Mouse (Mus musculus): ENCODE measurements around the gene Pdilt. TPM values are rescaled to one million over a fixed set of nuclear protein-coding genes. Genes with fewer than 3 reads are reported as not detected.

The Pdilt gene
- polyA plus RNA-seq, 1 experiment from 2014 or later: not detected

DNA sequence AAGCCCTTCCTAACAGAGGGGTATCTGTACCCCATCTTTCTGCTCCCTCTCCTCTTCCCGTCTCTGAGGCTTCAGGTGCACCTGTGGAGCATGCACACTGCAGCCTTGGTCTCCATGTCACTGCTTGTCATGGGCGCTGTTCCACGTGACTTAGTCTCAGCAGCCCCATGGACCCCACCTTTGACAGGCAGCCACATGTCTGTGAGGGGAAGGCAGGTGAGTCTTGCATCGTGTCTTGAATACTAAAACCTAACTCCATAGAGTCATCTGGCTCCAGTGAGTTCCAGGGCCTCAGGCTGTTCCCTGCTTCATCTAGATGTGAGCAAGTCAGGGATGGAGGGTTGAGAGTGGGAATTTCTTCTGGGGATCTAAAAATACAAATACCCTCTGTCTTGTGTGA, 39.1 kb downstream of the Pdilt start:
- no peak overlapping the region for H3K27ac ChIP-seq
- H3K36me3 ChIP-seq: no peaks in the 10 kb centered on the region
- no peak overlapping the region for H3K4me3 ChIP-seq
- H3K27me3 ChIP-seq (ENCODE audit: low read depth, poor library complexity, severe bottlenecking): no peaks in the 10 kb centered on the region
- H3K9me3 ChIP-seq (replicated peaks): no peaks in the 10 kb centered on the region
- DNase-seq (ENCODE audit: low spot score): no peak
- no peaks in the 10 kb centered on the region for H3K4me1 ChIP-seq
- WGBS: 88% methylated on average over 4 of the region's 4 CpGs

DNA sequence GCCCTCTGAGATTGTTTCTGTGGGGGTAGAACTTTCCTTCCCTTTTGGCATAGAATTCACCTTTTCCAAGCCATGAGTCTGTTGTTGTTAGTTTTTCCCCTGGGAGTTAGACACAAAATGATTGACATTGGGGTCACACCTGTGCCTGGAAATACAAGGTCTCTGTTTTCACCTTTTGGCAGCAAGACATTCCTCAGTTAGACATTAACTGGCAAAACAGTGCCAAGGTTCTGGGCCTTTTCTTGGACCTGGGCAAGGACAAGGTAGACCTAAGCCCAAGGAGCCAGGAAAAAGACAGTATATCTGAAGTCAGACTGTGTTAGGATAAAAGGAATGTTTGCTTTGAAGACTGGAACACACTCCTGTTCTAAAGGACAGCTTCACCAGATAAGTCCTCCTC, 44.0 kb downstream of the Pdilt start, which contains the start of gene Umod:
TSS of gene Umod (minus strand) at position 27 of the 400 bp plus-strand sequence.
- Histone ChIP-seq H3K4me3 (no peak within 1 kb of the TSS), H3K36me3 (no peaks in the 10 kb centered on the region), H3K27me3 (ENCODE audit: low read depth, poor library complexity, severe bottlenecking) (no peaks in the 10 kb centered on the region), H3K9me3 (replicated peaks) (no peaks in the 10 kb centered on the region), H3K4me1 (no peaks in the 10 kb centered on the region), H3K27ac (no peak within 1 kb of the TSS)
- no peak for DNase-seq (ENCODE audit: low spot score)

DNA sequence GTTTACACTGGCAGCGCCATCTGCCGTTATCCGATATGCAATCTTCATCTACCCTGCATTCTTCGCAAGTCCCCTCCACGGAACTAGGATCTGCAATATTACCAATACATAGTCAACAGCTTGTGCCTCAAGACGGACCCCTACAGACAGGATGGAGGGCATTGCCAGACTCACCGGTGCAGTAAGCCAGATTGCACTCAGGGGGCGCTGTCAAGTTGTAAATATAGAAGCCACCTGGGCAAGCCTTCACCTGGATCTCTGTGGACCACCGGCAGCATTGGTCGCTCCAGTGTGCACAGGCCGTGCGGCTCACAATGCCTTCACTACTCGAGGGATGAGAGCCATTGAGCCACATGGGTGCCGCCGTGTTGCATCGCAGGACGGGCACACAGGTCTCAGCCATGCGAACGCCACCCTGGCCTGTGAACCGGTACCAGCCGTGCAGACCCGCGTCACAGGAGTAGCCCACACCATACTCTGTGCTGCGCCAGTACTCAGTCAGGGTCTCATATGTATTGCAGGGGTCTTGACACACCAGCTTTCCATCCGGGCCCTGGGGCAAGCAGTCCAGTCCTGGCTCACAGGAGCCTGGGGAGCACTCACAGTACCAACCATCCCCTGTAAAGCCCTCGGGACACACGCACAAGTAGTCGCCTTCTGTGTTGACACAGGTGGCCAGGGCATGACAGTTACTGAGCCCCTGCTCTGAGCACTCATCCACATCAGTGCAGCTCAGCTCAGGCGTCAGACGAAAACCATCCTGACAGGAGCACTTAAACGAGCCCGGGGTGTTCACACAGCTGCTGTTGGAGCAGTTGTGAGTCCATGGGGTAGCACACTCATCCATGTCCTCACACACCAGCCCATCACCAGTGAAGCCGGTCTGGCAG, 46.5 kb downstream of the Pdilt start:
- Histone ChIP-seq H3K9me3 (replicated peaks) (no peaks in the 10 kb centered on the region), H3K27ac (no peak overlapping the region), H3K4me3 (no peak overlapping the region), H3K36me3 (no peaks in the 10 kb centered on the region), H3K27me3 (ENCODE audit: low read depth, poor library complexity, severe bottlenecking) (no peaks in the 10 kb centered on the region), H3K4me1 (no peaks in the 10 kb centered on the region)
- WGBS: 81% methylated on average over 33 of the region's 33 CpGs
- no peak for DNase-seq (ENCODE audit: low spot score)

DNA sequence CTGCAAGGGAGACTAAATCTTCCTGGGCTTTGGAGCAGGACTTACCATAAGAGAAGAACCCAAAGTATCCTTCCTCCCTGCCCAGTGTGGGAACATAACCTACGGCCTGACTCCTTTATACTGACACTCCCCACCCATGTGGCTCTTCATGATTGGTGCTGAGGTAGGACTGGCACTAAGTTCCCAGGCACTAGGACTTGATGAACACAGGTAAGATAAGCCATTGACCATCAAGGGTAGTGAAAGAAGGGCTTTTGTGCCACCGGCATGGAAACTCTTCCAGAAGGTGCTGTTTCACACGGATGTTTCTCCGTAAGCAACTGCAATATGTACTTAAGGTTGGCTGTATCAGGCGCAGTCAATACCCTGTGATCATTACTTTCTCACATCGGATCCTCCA, 64.1 kb downstream of the Pdilt start, which contains the start of gene Gp2:
TSS of gene Gp2 (minus strand) at position 101 of the 400 bp plus-strand sequence.
- Histone ChIP-seq H3K9me3 (replicated peaks) (no peaks in the 10 kb centered on the region), H3K4me1 (no peaks in the 10 kb centered on the region), H3K36me3 (no peaks in the 10 kb centered on the region), H3K27ac (no peak within 1 kb of the TSS), H3K27me3 (ENCODE audit: low read depth, poor library complexity, severe bottlenecking) (no peaks in the 10 kb centered on the region), H3K4me3 (no peak within 1 kb of the TSS)
- WGBS: 97% methylated on average over 6 of the region's 6 CpGs
- DNase-seq (ENCODE audit: low spot score): no peak

DNA sequence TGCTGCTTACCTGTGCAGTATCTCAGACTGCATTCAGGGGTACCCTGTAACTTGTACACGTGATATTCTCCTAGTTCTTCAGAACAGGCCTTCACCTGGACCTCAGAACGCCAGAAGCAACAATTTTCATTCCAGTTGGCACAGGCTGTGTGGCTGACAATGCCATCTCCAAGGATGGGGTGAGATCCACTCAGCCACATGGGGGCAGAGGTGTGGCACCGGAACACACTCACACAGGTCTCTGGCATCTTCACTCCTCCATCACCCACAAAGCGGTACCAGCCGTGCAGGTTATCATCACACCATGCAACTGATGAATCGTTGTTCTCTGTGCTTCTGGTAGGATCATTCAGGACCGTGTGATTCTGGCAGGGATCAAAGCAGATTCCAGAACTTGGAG, 69.1 kb downstream of the Pdilt start:
- no peak overlapping the region for H3K27ac ChIP-seq
- H3K27me3 ChIP-seq (ENCODE audit: low read depth, poor library complexity, severe bottlenecking): no peaks in the 10 kb centered on the region
- H3K36me3 ChIP-seq: no peaks in the 10 kb centered on the region
- no peak for DNase-seq (ENCODE audit: low spot score)
- WGBS: 86% methylated on average over 7 of the region's 7 CpGs
- H3K4me3 ChIP-seq: no peak overlapping the region
- H3K4me1 ChIP-seq: no peaks in the 10 kb centered on the region
- H3K9me3 ChIP-seq (replicated peaks): no peaks in the 10 kb centered on the region

DNA sequence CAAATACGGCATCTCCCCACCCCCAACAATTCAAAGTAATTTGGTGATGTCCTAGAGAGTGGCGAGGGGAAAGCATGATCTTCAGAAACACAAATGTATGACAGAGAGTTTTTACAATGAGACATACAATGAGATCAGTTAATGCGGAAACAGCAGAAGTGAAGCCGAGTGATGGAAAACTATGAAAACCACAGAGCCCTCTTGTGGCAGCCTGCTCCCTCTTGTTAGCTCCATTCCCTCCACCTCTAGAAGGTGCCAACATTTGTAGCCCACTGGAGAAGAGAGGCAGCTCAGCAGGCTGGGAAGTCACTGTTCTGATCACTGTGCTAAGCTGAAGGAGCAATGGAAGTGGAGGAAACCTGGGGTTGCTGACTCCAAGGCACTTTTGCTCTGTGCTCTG, 79.4 kb downstream of the Pdilt start:
- no peaks in the 10 kb centered on the region for H3K4me1 ChIP-seq
- no peaks in the 10 kb centered on the region for H3K9me3 ChIP-seq (replicated peaks)
- no peak for DNase-seq (ENCODE audit: low spot score)
- no peak overlapping the region for H3K27ac ChIP-seq
- no peak overlapping the region for H3K4me3 ChIP-seq
- H3K36me3 ChIP-seq: no peaks in the 10 kb centered on the region
- WGBS: 81% methylated on average over 4 of the region's 4 CpGs
- no peaks in the 10 kb centered on the region for H3K27me3 ChIP-seq (ENCODE audit: low read depth, poor library complexity, severe bottlenecking)

DNA sequence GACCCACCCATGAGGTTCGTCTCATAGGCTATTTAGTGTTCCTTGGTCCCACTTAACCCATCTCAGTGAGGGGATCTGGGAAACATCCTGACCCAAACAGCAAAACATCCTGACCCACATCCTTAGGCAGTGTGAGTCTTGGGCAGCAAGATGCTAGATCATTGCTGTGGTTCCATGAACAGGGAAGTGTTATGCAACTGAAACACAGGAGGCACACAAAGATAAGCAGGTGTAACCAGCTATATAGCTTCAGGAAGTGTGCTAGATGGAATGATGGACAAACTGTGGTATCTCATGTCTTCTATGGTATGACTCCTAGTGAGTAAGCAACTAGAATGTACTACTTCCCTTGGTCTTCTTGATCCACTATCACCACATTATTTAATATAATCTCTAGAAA, 81.4 kb downstream of the Pdilt start:
- Histone ChIP-seq H3K27ac (no peak overlapping the region), H3K4me1 (no peaks in the 10 kb centered on the region), H3K9me3 (replicated peaks) (no peaks in the 10 kb centered on the region), H3K27me3 (ENCODE audit: low read depth, poor library complexity, severe bottlenecking) (no peaks in the 10 kb centered on the region), H3K4me3 (no peak overlapping the region), H3K36me3 (no peaks in the 10 kb centered on the region)
- 78% methylated on average over 1 of the region's 1 CpGs for WGBS
- no peak for DNase-seq (ENCODE audit: low spot score)

Other genes starting within 250 kb of the Pdilt start
- gene Gp2, start 64.2 kb downstream of the Pdilt start, polyA plus RNA-seq (2016; fragmentation: Nextera tagmentation; extraction: Ambion mirVana): not detected in 2 replicates
- not detected in 2 replicates for gene Umod, start 44.2 kb downstream of the Pdilt start, polyA plus RNA-seq (2016; fragmentation: Nextera tagmentation; extraction: Ambion mirVana)
- gene Acsm5, start 4.0 kb downstream of the Pdilt start, polyA plus RNA-seq (2016; fragmentation: Nextera tagmentation; extraction: Ambion mirVana): not detected in 2 replicates
- not detected in 2 replicates for gene Acsm2, start 30.9 kb upstream of the Pdilt start, polyA plus RNA-seq (2016; fragmentation: Nextera tagmentation; extraction: Ambion mirVana)
- gene Acsm1, start 83.5 kb upstream of the Pdilt start, polyA plus RNA-seq (2016; fragmentation: Nextera tagmentation; extraction: Ambion mirVana): not detected in 2 replicates
- gene Acsm4, start 166.5 kb upstream of the Pdilt start, polyA plus RNA-seq (2016; fragmentation: Nextera tagmentation; extraction: Ambion mirVana): not detected in 2 replicates
- 95.3 and 102 TPM in 2 replicates for gene Thumpd1, start 197.3 kb upstream of the Pdilt start, polyA plus RNA-seq (2016; fragmentation: Nextera tagmentation; extraction: Ambion mirVana)
- gene Acsm3, start 237.4 kb upstream of the Pdilt start, polyA plus RNA-seq (2016; fragmentation: Nextera tagmentation; extraction: Ambion mirVana): 0.26 and 0.30 TPM in 2 replicates